Mouse (Mus musculus) myocyte (in vitro differentiated cells): Measurements from ENCODE around the gene Pdk2.

Experiments used
- CEBPB ChIP-seq: IDR thresholded peaks from 2 replicates; pipeline ENCODE4 v1.6.1; 2011; ENCODE audit warnings: mild to moderate bottlenecking, moderate library complexity; ENCODE audit not compliant: poor library complexity, insufficient read depth, severe bottlenecking
- MYOG ChIP-seq, 3 experiments: IDR thresholded peaks; one replicate each; pipeline ENCODE4 v1.6.1; 2011; ENCODE audit warnings: control low read depth in 2 of 3, low read depth in 2 of 3, mild to moderate bottlenecking in 2 of 3; ENCODE audit not compliant: insufficient read length in 2 of 3, control insufficient read depth in 1 of 3, insufficient read depth in 1 of 3
- POLR2A ChIP-seq: IDR thresholded peaks from one replicate; pipeline ENCODE4 v1.6.1; 2011; ENCODE audit warnings: low read depth, mild to moderate bottlenecking, control low read depth, moderate library complexity; ENCODE audit not compliant: insufficient read length
- USF1 ChIP-seq: IDR thresholded peaks from one replicate; pipeline ENCODE4 v1.6.1; 2011; ENCODE audit warnings: low read depth, mild to moderate bottlenecking, control low read depth, moderate library complexity

- no peak for TF ChIP-seq USF1
- no peak for TF ChIP-seq POLR2A
- TF ChIP-seq MYOG (IDR thresholded peaks at IDR 0.05; ENCODE audit: control insufficient read depth in 1 of 3, insufficient read depth in 1 of 3, insufficient read length in 2 of 3, low read depth in 2 of 3): no peak
- TF ChIP-seq CEBPB: no peak
Measured at GRCm38 (mm10) chr11:95072136-95072535, 31.0 kb upstream of the Pdk2 start.
